Mouse (Mus musculus): ENCODE measurements around the gene Lif. TPM values are rescaled to one million over a fixed set of nuclear protein-coding genes. Genes with fewer than 3 reads are reported as not detected.

The Lif gene
- polyA plus RNA-seq, 1 experiment from 2014 or later, result not detected

- 50% methylated on average over 28 of the region's 28 CpGs for WGBS (ENCODE audit: insufficient replicate concordance)
- Histone ChIP-seq H3K9me3 (ENCODE audit: low read length) (no peaks in the 10 kb centered on the region), H3K4me2 (ENCODE audit: low read depth, low read length) (no peak overlapping the region), H3K9ac (replicated peaks) (no peak overlapping the region), H3K36me3 (replicated peaks; ENCODE audit: insufficient read depth, low read length) (no peaks in the 10 kb centered on the region), H3K27me3 (ENCODE audit: insufficient read depth, low read length) (0 out of 2 replicates have a peak, but pooled peaks cover 7% of the 10 kb centered on the region), H3K27ac (ENCODE audit: low read depth) (no peak overlapping the region), H3K4me1 (ENCODE audit: insufficient read depth) (peaks cover 34% of the 10 kb centered on the region), H3K4me3 (ENCODE audit: low read depth, low read length) (no peak overlapping the region)
- DNase-seq, result peak; percentile 92
- no peak for TF ChIP-seq EP300 (IDR thresholded peaks at IDR 0.05; ENCODE audit: low read depth)
- TF ChIP-seq CTCF (IDR thresholded peaks at IDR 0.05; ENCODE audit: low read depth), result peak; percentile 97
- ATAC-seq, result peak; percentile 53
Measured at GRCm38 (mm10) chr11:4220443-4221400, 36.6 kb upstream of the Lif start.

GRCm38 (mm10) chr11:4222046-4222950 is 35.1 kb upstream of the Lif start:
- Histone ChIP-seq H3K9me3 (ENCODE audit: low read length) (no peaks in the 10 kb centered on the region), H3K9ac (replicated peaks) (no peak overlapping the region), H3K27ac (ENCODE audit: low read depth) (peak overlapping the region; percentile 29; the same call in 1 of the 2 replicates), H3K4me2 (ENCODE audit: low read depth, low read length) (no peak overlapping the region), H3K4me1 (ENCODE audit: insufficient read depth) (peaks cover 40% of the 10 kb centered on the region), H3K4me3 (ENCODE audit: low read depth, low read length) (no peak overlapping the region), H3K36me3 (replicated peaks; ENCODE audit: insufficient read depth, low read length) (no peaks in the 10 kb centered on the region), H3K27me3 (ENCODE audit: insufficient read depth, low read length) (0 out of 2 replicates have a peak, but pooled peaks cover 7% of the 10 kb centered on the region)
- ATAC-seq (no peak), DNase-seq (no peak)
- no peak for TF ChIP-seq EP300 (IDR thresholded peaks at IDR 0.05; ENCODE audit: low read depth)
- no peak for TF ChIP-seq CTCF (IDR thresholded peaks at IDR 0.05; ENCODE audit: low read depth)
- 63% methylated on average over 17 of the region's 17 CpGs for WGBS (ENCODE audit: insufficient replicate concordance)

GRCm38 (mm10) chr11:4223393-4224188 is 33.8 kb upstream of the Lif start:
- Histone ChIP-seq H3K27ac (ENCODE audit: low read depth) (peak overlapping the region; percentile 75), H3K4me1 (ENCODE audit: insufficient read depth) (peaks cover 43% of the 10 kb centered on the region), H3K9ac (replicated peaks) (peak overlapping the region; percentile 67)

GRCm38 (mm10) chr11:4224223-4224622 is 33.1 kb upstream of the Lif start:
- Histone ChIP-seq H3K27me3 (ENCODE audit: insufficient read depth, low read length) (0 out of 2 replicates have a peak, but pooled peaks cover 2% of the 10 kb centered on the region), H3K9ac (replicated peaks) (peak overlapping the region; percentile 67), H3K9me3 (ENCODE audit: low read length) (no peaks in the 10 kb centered on the region), H3K4me3 (ENCODE audit: low read depth, low read length) (peak overlapping the region; percentile 56), H3K4me2 (ENCODE audit: low read depth, low read length) (peak overlapping the region; percentile 68), H3K36me3 (replicated peaks; ENCODE audit: insufficient read depth, low read length) (no peaks in the 10 kb centered on the region), H3K27ac (ENCODE audit: low read depth) (peak overlapping the region; percentile 75), H3K4me1 (ENCODE audit: insufficient read depth) (peaks cover 44% of the 10 kb centered on the region)
- TF ChIP-seq EP300 (IDR thresholded peaks at IDR 0.05; ENCODE audit: low read depth), result no peak
- no peak for TF ChIP-seq CTCF (IDR thresholded peaks at IDR 0.05; ENCODE audit: low read depth)
- DNase-seq (no peak), ATAC-seq (peak; percentile 13; the same call in 1 of the 2 replicates)
- 38% methylated on average over 2 of the region's 2 CpGs for WGBS (ENCODE audit: insufficient replicate concordance)

More at GRCm38 (mm10) chr11:4223393-4224188, 33.8 kb upstream of the Lif start:
- DNase-seq (peak; percentile 89), ATAC-seq (peak; percentile 84)
- Histone ChIP-seq H3K27me3 (ENCODE audit: insufficient read depth, low read length) (0 out of 2 replicates have a peak, but pooled peaks cover 7% of the 10 kb centered on the region), H3K36me3 (replicated peaks; ENCODE audit: insufficient read depth, low read length) (no peaks in the 10 kb centered on the region), H3K4me2 (ENCODE audit: low read depth, low read length) (peak overlapping the region; percentile 68), H3K9me3 (ENCODE audit: low read length) (no peaks in the 10 kb centered on the region), H3K4me3 (ENCODE audit: low read depth, low read length) (peak overlapping the region; percentile 56)
- TF ChIP-seq CTCF (IDR thresholded peaks at IDR 0.05; ENCODE audit: low read depth), result no peak
- peak; percentile 82 for TF ChIP-seq EP300 (IDR thresholded peaks at IDR 0.05; ENCODE audit: low read depth)
- WGBS (ENCODE audit: insufficient replicate concordance), result 47% methylated on average over 5 of the region's 7 CpGs

GRCm38 (mm10) chr11:4226569-4227325 is 30.6 kb upstream of the Lif start:
- WGBS (ENCODE audit: insufficient replicate concordance), result 66% methylated on average over 5 of the region's 5 CpGs
- no peaks in the 10 kb centered on the region for H3K36me3 ChIP-seq (replicated peaks; ENCODE audit: insufficient read depth, low read length)
- H3K9me3 ChIP-seq (ENCODE audit: low read length), result no peaks in the 10 kb centered on the region
- TF ChIP-seq CTCF (IDR thresholded peaks at IDR 0.05; ENCODE audit: low read depth) (no peak), EP300 (IDR thresholded peaks at IDR 0.05; ENCODE audit: low read depth) (0 out of 2 replicates have a peak, but pooled peaks have one; percentile 37)
- no peak overlapping the region for H3K9ac ChIP-seq (replicated peaks)
- no peak for DNase-seq
- peak overlapping the region; percentile 36 for H3K4me2 ChIP-seq (ENCODE audit: low read depth, low read length)
- no peaks in the 10 kb centered on the region for H3K27me3 ChIP-seq (ENCODE audit: insufficient read depth, low read length)
- H3K4me3 ChIP-seq (ENCODE audit: low read depth, low read length), result no peak overlapping the region
- peak overlapping the region; percentile 16; the same call in 1 of the 2 replicates for H3K27ac ChIP-seq (ENCODE audit: low read depth)
- peaks cover 48% of the 10 kb centered on the region for H3K4me1 ChIP-seq (ENCODE audit: insufficient read depth)
- ATAC-seq, result peak; percentile 29
